Mouse (Mus musculus) cerebellum, postnatal 36 days (tissue): ENCODE results near the gene Zap70.

Experiments used
- DNase-seq, 2 experiments: peaks; one replicate each; pipeline ENCODE4 v3.0.0; 2021 to 2022; ENCODE audit warnings: mixed read lengths in 2 of 2

Gene Zap70

DNA sequence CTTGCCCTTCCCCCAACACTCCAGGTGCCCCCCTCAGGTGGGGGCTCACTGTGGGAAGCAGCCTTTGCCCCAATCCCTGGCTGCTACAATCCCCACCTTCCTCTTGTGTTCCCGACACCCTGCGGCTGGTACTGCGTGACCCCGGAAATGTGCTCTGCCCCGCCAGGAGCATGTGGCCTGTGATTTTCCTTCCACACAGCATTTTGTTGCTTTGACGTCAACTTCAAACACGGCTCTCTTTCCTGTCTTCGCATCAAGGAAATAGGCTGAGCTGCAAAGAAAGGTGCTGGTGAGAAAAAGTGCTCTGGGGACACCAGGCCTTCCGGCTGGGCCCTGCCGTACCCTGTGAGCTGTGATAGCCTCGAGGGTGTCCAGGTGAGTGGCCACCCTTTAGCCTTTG lies at the start of gene Zap70:
TSS of gene Zap70 (plus strand) at position 231 of the 400 bp plus-strand sequence.
- DNase-seq, result no peak

DNA sequence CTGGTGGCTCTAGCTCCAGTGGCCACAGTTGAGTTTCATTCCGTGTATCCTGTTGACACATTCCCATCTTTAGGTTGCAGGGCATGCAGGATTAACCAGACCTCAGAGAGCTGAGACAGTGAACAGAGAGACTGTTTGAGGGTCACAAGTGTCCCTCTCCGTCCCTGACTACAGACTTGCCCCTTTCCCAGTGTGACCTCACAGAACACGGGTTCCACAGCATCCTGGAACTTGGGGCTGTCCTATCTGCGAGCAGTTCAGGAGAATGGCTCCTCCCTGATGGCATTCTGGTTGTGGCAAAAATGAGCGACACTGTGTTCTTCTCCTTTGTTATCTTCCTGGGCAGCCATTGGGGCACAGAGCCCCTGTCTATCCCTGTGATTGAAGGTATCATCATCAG lies 47.3 kb upstream of the Zap70 start, which contains the start of gene Actr1b:
TSS of gene Actr1b (minus strand) at position 112 of the 400 bp plus-strand sequence.
- no peak for DNase-seq

GRCm38 (mm10) chr1:36718786-36719185 lies 42.8 kb upstream of the Zap70 start:
- DNase-seq, result no peak

DNA sequence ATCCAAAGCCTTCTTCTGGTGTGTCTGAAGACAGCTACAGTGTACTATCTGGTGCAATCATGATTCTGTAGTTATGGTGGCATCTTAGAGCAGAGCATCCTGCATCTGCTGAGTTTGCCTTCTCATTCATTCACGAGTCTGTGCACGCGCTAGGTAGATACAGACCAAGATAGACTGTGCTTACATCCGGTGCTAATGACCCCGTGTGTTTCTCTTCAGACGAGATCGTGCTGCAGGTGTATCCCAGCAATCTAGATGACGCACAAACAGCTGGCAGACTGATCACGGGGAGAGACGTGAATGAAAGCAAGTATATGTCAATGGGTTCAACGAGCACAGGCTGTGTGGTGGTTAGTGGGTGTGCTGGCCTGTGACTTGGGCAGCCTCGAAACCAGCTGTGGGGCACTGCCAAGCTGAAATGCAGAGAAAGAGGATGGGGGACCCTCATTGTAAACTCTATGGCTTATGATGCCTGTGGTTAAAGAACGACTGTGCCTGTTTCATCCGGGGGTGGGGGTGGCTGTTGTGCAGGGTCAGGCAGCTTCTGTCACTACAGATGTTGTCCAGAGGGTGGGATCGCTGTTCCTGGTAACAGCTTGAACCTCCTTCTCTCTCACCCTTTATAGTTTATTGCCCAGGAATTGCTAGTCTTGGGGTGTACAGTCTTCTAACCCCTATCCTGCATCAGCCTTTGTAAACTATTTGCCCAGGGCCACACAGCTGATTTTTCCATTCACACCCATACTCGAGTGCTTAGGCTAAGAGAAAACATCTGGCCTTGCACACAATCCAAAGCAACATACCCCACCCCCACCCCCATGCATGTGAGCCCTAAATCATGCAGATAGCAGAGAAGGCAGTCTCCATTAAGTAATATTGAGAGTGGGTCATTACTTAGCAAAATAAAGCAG lies 38.2 kb upstream of the Zap70 start:
- no peak for DNase-seq

GRCm38 (mm10) chr1:36724057-36724431 lies 37.6 kb upstream of the Zap70 start:
- DNase-seq, result no peak

DNA sequence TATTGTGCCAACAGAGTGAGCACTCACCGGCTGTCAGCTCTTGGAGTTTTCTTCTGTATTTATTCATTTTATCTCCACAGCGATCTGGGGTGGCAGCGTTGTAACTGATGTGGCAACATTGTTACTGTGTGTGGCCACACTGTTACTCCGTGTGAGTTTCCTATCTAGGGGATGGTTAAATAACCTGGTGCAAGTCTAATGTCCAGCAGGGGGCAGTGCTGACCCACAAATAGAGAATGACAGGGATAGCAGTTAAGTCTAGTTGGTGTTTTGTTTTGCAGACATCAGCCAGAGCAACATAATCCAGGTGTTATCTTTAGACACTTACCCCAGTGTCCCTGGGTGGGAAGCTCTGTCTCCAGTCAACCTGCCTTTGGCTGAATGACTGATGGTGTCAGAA lies 24.3 kb upstream of the Zap70 start:
- DNase-seq, result peak; percentile 80 to 88

- DNase-seq, result no peak
Observed at GRCm38 (mm10) chr1:36739231-36739630, 22.4 kb upstream of the Zap70 start.

- DNase-seq, result no peak
Observed at GRCm38 (mm10) chr1:36743046-36743445, 18.6 kb upstream of the Zap70 start.

DNA sequence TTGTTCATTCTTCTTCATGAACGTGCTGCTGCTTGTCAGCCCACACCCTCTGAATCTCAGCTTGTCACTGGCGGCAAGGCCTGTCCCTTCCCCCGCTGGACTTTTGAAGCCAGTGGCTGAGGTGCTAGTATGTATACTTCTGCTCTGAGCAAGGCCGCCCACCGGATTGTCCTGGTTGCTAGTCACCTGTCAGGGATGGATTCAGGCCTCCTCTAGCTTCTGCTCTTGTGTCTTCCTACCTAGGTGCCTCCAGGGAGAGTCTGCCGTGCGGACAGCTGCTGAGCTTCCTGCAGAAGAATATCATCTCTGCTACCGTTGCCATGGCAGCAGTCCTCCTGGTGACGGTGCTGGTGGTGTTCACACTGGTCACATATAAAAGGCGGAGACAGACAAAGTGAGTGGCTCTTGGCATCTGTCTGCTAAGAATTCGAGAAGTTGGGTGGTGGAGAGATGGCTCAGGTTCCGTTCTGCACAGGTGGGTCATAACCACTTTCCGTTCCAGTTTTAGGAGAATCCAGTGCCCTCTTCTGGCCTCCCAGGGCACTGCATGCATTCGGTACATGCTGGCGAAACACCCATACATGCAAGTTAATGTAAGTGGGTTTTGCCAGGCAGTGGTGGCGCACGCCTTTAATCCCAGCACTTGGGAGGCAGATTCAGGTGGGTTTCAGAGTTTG lies 17.2 kb upstream of the Zap70 start:
- DNase-seq, result peak; percentile 79 to 87

- no peak for DNase-seq
Observed at GRCm38 (mm10) chr1:36745661-36746060, 15.9 kb upstream of the Zap70 start.

DNA sequence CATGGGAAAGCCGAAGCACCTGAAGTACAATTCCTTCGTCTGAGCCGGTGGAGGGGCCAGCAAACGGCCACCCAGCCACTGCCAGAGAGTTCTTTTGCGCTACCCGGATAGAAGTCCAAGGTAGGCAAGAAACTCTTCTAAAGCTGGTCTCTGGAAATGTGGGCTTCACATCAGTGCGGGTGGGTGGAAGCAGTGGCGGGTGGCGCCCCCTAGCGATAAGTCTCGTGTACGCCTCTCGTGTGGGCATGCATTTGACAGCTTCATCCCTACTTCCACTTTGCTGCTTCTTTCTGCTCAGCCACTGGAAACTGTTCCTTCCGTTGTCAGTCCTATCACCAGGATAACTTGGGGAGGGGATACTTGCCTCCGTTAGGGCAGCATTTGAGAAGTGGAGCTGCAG lies 15.1 kb upstream of the Zap70 start:
- DNase-seq, result peak; percentile 33 to 39

GRCm38 (mm10) chr1:36753932-36754675 lies 7.5 kb upstream of the Zap70 start:
- DNase-seq, result no peak

DNA sequence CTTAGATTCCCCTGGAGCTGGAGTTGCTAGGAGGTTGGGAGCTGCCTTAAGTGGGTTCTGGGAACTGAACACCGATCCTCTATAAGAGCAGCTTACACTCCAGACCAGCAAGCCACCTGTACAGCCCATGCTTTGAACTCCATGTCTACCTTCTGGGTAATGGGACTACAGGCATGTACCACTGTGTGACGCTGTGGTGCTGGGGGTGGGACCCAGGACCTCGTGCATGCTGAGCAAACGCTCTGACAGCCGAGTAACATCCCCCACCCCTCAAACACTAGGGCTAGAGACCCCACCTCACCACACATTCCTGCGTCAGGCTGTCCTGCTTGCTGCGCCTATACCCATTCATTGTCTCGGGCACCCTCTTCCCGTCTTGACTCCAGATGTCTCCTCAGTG lies 3.0 kb upstream of the Zap70 start:
- DNase-seq, result no peak

DNA sequence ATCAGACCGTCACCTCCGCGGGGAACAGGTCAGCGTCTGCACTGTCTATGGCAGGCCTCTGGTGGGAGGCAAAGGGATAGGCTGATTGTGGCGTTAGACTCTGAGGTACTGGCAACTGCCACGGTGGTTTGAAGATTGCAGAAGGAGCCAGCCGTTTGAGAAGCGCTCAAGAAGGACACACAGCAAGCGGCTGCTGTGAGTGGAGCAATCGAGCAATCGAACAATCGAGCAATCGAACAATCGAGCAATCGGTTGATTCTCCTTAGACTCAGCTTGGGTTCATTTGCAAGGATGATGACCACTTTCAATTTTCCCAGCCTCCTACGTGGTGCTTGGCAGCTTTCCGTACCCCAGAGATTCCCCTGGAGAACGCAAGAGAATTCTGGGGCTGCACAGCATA lies 2.5 kb upstream of the Zap70 start:
- no peak for DNase-seq

GRCm38 (mm10) chr1:36760401-36760800 lies 1.2 kb upstream of the Zap70 start:
- no peak for DNase-seq

DNA sequence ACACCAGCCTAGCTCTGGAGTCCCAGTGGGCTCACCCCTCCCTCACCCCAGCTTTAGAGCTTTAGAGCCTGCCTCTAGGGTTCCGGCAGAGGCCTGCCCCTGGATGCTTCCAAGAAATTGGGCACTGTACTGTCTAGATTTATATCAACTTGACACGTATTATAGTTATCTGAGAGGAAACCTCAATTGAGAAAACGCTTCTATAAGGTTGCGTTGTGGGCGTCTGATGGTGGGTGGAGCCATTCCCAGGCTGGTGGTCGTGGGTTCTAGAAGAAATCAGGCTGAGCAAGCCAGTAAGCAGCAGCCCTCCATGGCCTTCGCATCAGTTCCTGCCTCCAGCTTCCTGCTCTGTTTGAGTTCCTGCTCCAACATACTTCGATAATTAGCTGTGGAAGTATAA lies 537 bp upstream of the Zap70 start:
- DNase-seq, result no peak

- DNase-seq, result no peak
Observed at GRCm38 (mm10) chr1:36766431-36767205, 5.0 kb downstream of the Zap70 start.

DNA sequence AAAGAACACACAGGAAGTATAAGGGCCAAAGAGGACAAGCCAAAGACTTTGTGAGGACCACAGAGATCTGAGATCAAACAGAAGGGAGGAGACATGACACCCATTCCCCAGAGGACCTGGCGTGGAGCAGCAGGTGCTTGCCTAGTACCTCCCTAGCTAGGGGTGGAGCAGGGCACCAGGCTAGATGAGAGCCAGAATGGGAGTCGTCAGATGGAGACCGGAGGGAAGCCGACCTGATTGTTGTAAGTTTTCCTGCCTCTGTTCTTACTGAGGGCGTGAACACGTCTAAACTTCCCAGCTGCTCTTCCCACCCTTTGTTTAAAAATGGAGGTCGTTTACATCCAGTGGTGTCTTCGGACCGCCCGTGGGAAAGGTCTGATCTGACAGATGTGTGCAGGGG lies 5.7 kb downstream of the Zap70 start:
- DNase-seq, result no peak

- DNase-seq, result no peak
Observed at GRCm38 (mm10) chr1:36768786-36769185, 7.2 kb downstream of the Zap70 start.

DNA sequence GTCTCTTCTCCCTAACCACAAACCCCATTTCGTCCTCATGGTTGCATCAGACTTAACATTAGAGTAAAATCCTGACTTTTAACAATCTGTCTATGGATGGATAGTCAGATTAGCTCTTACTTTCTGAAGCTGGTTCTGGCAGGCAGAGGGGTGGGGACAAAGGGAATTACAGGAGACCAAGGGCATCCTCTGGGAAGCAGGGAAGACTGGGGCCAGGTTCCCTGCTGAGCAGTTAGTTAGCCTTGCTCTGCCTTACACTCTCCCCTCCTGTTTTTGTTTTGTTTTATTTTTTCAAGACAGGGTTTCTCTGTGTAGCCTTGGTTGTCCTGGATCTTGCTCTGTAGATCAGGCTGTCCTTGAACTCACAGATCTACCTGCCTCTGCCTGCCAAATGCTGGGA lies 8.4 kb downstream of the Zap70 start:
- no peak for DNase-seq

- no peak for DNase-seq
Observed at GRCm38 (mm10) chr1:36770998-36771397, 9.4 kb downstream of the Zap70 start.

GRCm38 (mm10) chr1:36772198-36772934 lies 10.8 kb downstream of the Zap70 start:
- DNase-seq, result no peak
